Mouse (Mus musculus): ENCODE measurements around the gene Utp11. TPM values are rescaled to one million over a fixed set of nuclear protein-coding genes. Genes with fewer than 3 reads are reported as not detected.

Utp11 gene
- polyA plus RNA-seq, 1 experiment: 5.8 TPM

- no peak for DNase-seq (ENCODE audit: low read depth)
These were observed 11.5 kb upstream of the Utp11 start for GRCm38 (mm10) chr4:124704797-124705474.

GRCm38 (mm10) chr4:124703881-124704796 is 10.7 kb upstream of the Utp11 start:
- no peak for DNase-seq (ENCODE audit: low read depth)

GRCm38 (mm10) chr4:124703406-124703805 is 10.0 kb upstream of the Utp11 start:
- DNase-seq (ENCODE audit: low read depth): no peak

- no peak for DNase-seq (ENCODE audit: low read depth)
These were observed 8.5 kb upstream of the Utp11 start for GRCm38 (mm10) chr4:124701916-124702315.

GRCm38 (mm10) chr4:124701052-124701845 is 7.8 kb upstream of the Utp11 start:
- no peak for DNase-seq (ENCODE audit: low read depth)

- no peak for DNase-seq (ENCODE audit: low read depth)
These were observed 7.0 kb upstream of the Utp11 start, which contains the start of gene Fhl3 for GRCm38 (mm10) chr4:124700248-124700971. Gene Fhl3 (plus strand): TSS chr4:124700701.

- DNase-seq (ENCODE audit: low read depth): no peak
These were observed 6.4 kb upstream of the Utp11 start for GRCm38 (mm10) chr4:124699791-124700190.

- DNase-seq (ENCODE audit: low read depth): no peak
These were observed 2.6 kb upstream of the Utp11 start for GRCm38 (mm10) chr4:124695786-124696516.

- DNase-seq (ENCODE audit: low read depth): no peak
These were observed 1.2 kb upstream of the Utp11 start for GRCm38 (mm10) chr4:124694572-124694971.

- DNase-seq (ENCODE audit: low read depth): no peak
These were observed 961 bp downstream of the Utp11 start for GRCm38 (mm10) chr4:124692416-124692861.

- DNase-seq (ENCODE audit: low read depth): no peak
These were observed 1.9 kb downstream of the Utp11 start for GRCm38 (mm10) chr4:124691455-124691854.

- no peak for DNase-seq (ENCODE audit: low read depth)
These were observed 7.5 kb downstream of the Utp11 start for GRCm38 (mm10) chr4:124685897-124686402.

GRCm38 (mm10) chr4:124685453-124685852 is 7.9 kb downstream of the Utp11 start:
- no peak for DNase-seq (ENCODE audit: low read depth)

- DNase-seq (ENCODE audit: low read depth): no peak
These were observed 8.4 kb downstream of the Utp11 start for GRCm38 (mm10) chr4:124685004-124685403.

- no peak for DNase-seq (ENCODE audit: low read depth)
These were observed 9.9 kb downstream of the Utp11 start for GRCm38 (mm10) chr4:124683474-124683873.

- DNase-seq (ENCODE audit: low read depth): no peak
These were observed 11.1 kb downstream of the Utp11 start for GRCm38 (mm10) chr4:124682270-124682669.

- DNase-seq (ENCODE audit: low read depth): no peak
These were observed 17.4 kb downstream of the Utp11 start for GRCm38 (mm10) chr4:124675958-124676357.

- DNase-seq (ENCODE audit: low read depth): no peak
These were observed 18.4 kb downstream of the Utp11 start for GRCm38 (mm10) chr4:124675037-124675436.

- peak; percentile 69 for DNase-seq (ENCODE audit: low read depth)
These were observed 18.9 kb downstream of the Utp11 start for GRCm38 (mm10) chr4:124674334-124675032.
